Mouse (Mus musculus) ES-E14 (cell line): ENCODE results near the gene Fam222a. TPM values are rescaled to one million over a fixed set of nuclear protein-coding genes. Genes with fewer than 3 reads are reported as not detected.

Experiments used
- DNase-seq: peaks from one replicate; pipeline ENCODE4 v3.0.0-alpha.2; 2013; ENCODE audit warnings: low read depth, low spot score
- H3K27ac ChIP-seq: 2 replicates; pipeline ENCODE4 v1.5.1; 2012; ENCODE audit warnings: low read depth, mild to moderate bottlenecking, low read length, moderate library complexity, mixed read lengths; ENCODE audit not compliant: poor library complexity, insufficient read depth, severe bottlenecking
- H3K36me3 ChIP-seq: 2 replicates; pipeline ENCODE4 v1.6.1; 2012; ENCODE audit warnings: mild to moderate bottlenecking, low read length, moderate library complexity, mixed read lengths; ENCODE audit not compliant: control insufficient read depth, poor library complexity, insufficient read depth, severe bottlenecking
- H3K4me1 ChIP-seq, 2 experiments: fragments of 150-350 bp in 1 of 2; sonication (generic) in 1 of 2; 2 replicates each; pipeline ENCODE4 v1.6.1; 2012; ENCODE audit warnings: low read length in 2 of 2, mild to moderate bottlenecking in 1 of 2, mixed read lengths in 1 of 2; ENCODE audit not compliant: control insufficient read depth in 2 of 2, insufficient read depth in 2 of 2, poor library complexity in 1 of 2
- H3K4me3 ChIP-seq, 2 experiments: fragments of 150-350 bp in 1 of 2; sonication (generic) in 1 of 2; 2 replicates each; pipeline ENCODE4 v1.5.1; 2012; ENCODE audit warnings: low read length in 2 of 2, low read depth in 1 of 2, mild to moderate bottlenecking in 1 of 2, mixed read lengths in 1 of 2; ENCODE audit not compliant: insufficient read depth in 1 of 2, poor library complexity in 1 of 2, severe bottlenecking in 1 of 2
- H3K9ac ChIP-seq: 2 replicates; pipeline ENCODE4 v1.6.1; 2012; ENCODE audit warnings: low read depth, mild to moderate bottlenecking, low read length, mixed read lengths; ENCODE audit not compliant: poor library complexity, insufficient read depth, severe bottlenecking
- H3K9me3 ChIP-seq: fragments of 150-350 bp; sonication (generic); 2 replicates; pipeline ENCODE4 v1.6.1; 2012; ENCODE audit warnings: low read depth, mild to moderate bottlenecking, low read length; ENCODE audit not compliant: control insufficient read depth, insufficient read depth
- CHD2 ChIP-seq: IDR thresholded peaks from 2 replicates; pipeline ENCODE4 v1.6.1; 2014; ENCODE audit warnings: mild to moderate bottlenecking, low read depth, low read length, inconsistent platforms
- HCFC1 ChIP-seq: IDR thresholded peaks from 2 replicates; pipeline ENCODE4 v1.6.1; 2012; ENCODE audit warnings: low read length, inconsistent platforms, borderline replicate concordance; ENCODE audit not compliant: insufficient read depth
- MAFK ChIP-seq: IDR thresholded peaks from 2 replicates; pipeline ENCODE4 v1.6.1; 2014; ENCODE audit warnings: mild to moderate bottlenecking, low read depth, low read length, inconsistent platforms; ENCODE audit not compliant: insufficient read depth
- ZC3H11A ChIP-seq: IDR thresholded peaks from 2 replicates; pipeline ENCODE4 v1.6.1; 2012; ENCODE audit warnings: low read depth, mild to moderate bottlenecking, inconsistent platforms, low read length, borderline replicate concordance
- ZNF384 ChIP-seq: IDR thresholded peaks from 2 replicates; pipeline ENCODE4 v1.6.1; 2012; ENCODE audit warnings: low read depth, low read length, inconsistent platforms
- in situ Hi-C, 2 experiments: fragments of 600-800 bp; cut with MboI; formaldehyde crosslinking; loops; one replicate each; pipeline ENCODE4 v1.15.1; 2025; ENCODE audit warnings: low sequenced_read_pairs in 2 of 2, inconsistent platforms in 1 of 2; ENCODE audit not compliant: unreplicated experiment in 2 of 2
- total RNA-seq: library from RNA; depleted of rRNA; stranded (reverse); fragments of 300-350 nt; gene quantifications from 2 replicates; pipeline ENCODE4 v1.2.3, GENCODE M21; 2012

Gene Fam222a
- total RNA-seq, 1 experiment: 1.2 TPM

GRCm38 (mm10) chr5:114544205-114544604 lies 23.6 kb upstream of the Fam222a start:
- peaks cover 8 to 17% of the 10 kb centered on the region in 2 experiments; a peak in 3 of 4 replicates for H3K4me1 ChIP-seq
- H3K4me3 ChIP-seq: no peak overlapping the region
- no peak overlapping the region for H3K9ac ChIP-seq
- no peaks in the 10 kb centered on the region for H3K36me3 ChIP-seq
- H3K9me3 ChIP-seq: no peaks in the 10 kb centered on the region
- TF ChIP-seq ZNF384 (no peak), CHD2 (no peak), HCFC1 (no peak)
- DNase-seq: no peak
- H3K27ac ChIP-seq: no peak overlapping the region
- in situ Hi-C loops: no loop called here

- no peak for DNase-seq
- TF ChIP-seq MAFK (no peak), ZNF384 (no peak), ZC3H11A (no peak), HCFC1 (no peak), CHD2 (no peak)
- Histone ChIP-seq H3K4me1 (peaks cover 6 to 12% of the 10 kb centered on the region in 2 experiments; a peak in 2 of 4 replicates), H3K36me3 (no peaks in the 10 kb centered on the region), H3K9ac (no peak overlapping the region), H3K4me3 (no peak overlapping the region), H3K9me3 (no peaks in the 10 kb centered on the region), H3K27ac (no peak overlapping the region)
- in situ Hi-C loops: no loop called here
These were observed 22.7 kb upstream of the Fam222a start for GRCm38 (mm10) chr5:114545076-114545475.

GRCm38 (mm10) chr5:114548976-114549375 lies 18.8 kb upstream of the Fam222a start:
- Histone ChIP-seq H3K4me1 (peaks cover 0 to 4% of the 10 kb centered on the region in 2 experiments; a peak in 1 of 4 replicates), H3K9me3 (no peaks in the 10 kb centered on the region), H3K36me3 (no peaks in the 10 kb centered on the region), H3K27ac (no peak overlapping the region), H3K4me3 (no peak overlapping the region), H3K9ac (no peak overlapping the region)
- TF ChIP-seq HCFC1: no peak
- no peak for TF ChIP-seq ZNF384
- no peak for TF ChIP-seq CHD2
- no peak for TF ChIP-seq ZC3H11A
- TF ChIP-seq MAFK: no peak
- DNase-seq: no peak
- in situ Hi-C loops: no loop called here

- no peak overlapping the region for H3K27ac ChIP-seq
- in situ Hi-C loops: no loop called here
- TF ChIP-seq HCFC1 (no peak), ZC3H11A (no peak), MAFK (no peak), CHD2 (no peak), ZNF384 (no peak)
These were observed 18.0 kb upstream of the Fam222a start for GRCm38 (mm10) chr5:114549770-114550169.

GRCm38 (mm10) chr5:114550431-114550830 lies 17.4 kb upstream of the Fam222a start:
- Histone ChIP-seq H3K36me3 (no peaks in the 10 kb centered on the region), H3K27ac (no peak overlapping the region), H3K9ac (no peak overlapping the region), H3K9me3 (no peaks in the 10 kb centered on the region), H3K4me1 (peaks cover 0 to 4% of the 10 kb centered on the region in 2 experiments; a peak in 1 of 4 replicates), H3K4me3 (no peak overlapping the region)
- no peak for DNase-seq
- TF ChIP-seq ZC3H11A (no peak), HCFC1 (no peak), MAFK (no peak), CHD2 (no peak), ZNF384 (no peak)
- in situ Hi-C loops: no loop called here

More at GRCm38 (mm10) chr5:114549770-114550169, 18.0 kb upstream of the Fam222a start:
- DNase-seq: no peak
- peaks cover 0 to 4% of the 10 kb centered on the region in 2 experiments; a peak in 1 of 4 replicates for H3K4me1 ChIP-seq
- H3K4me3 ChIP-seq: no peak overlapping the region
- no peaks in the 10 kb centered on the region for H3K36me3 ChIP-seq
- no peak overlapping the region for H3K9ac ChIP-seq
- no peaks in the 10 kb centered on the region for H3K9me3 ChIP-seq
